Mouse (Mus musculus) heart, postnatal 0 days (tissue): Measurements from ENCODE around the gene Epo.

ENCODE experiments used
- CTCF ChIP-seq: IDR thresholded peaks from 2 replicates; pipeline ENCODE4 v1.5.1; 2016; ENCODE audit warnings: antibody characterized with exemption, control low read depth, low read depth
- EP300 ChIP-seq: IDR thresholded peaks from 2 replicates; pipeline ENCODE4 v1.6.1; 2016; ENCODE audit warnings: antibody characterized with exemption, low read depth

GRCm38 (mm10) chr5:137510014-137510501 lies 23.0 kb downstream of the Epo start:
- no peak for TF ChIP-seq CTCF
- no peak for TF ChIP-seq EP300
